Mouse (Mus musculus) left cerebral cortex, adult 8-10 months (tissue): Measurements from ENCODE around the gene Uevld. TPM values are rescaled to one million over a fixed set of nuclear protein-coding genes. Genes with fewer than 3 reads are reported as not detected.
A peak's percentile ranks its signal among the peaks of the same experiment; 100 is the strongest.
"Not testable (repeated sequence)": the region's sequence is repeated elsewhere in the genome, so short reads cannot be mapped to it uniquely, and the experiment has no call there.

Experiments
- DNase-seq, 2 experiments: peaks; one replicate each; pipeline ENCODE4 v3.0.0; 2022; ENCODE audit warnings: low spot score in 2 of 2
- total RNA-seq, 4 experiments: library from RNA; stranded (reverse); gene quantifications; 2 replicates each; pipeline ENCODE4 v1.2.4; 2022

Uevld gene
- total RNA-seq, 4 experiments from 2014 or later, result 11.0 to 20.4 (median 19.1) TPM

DNA sequence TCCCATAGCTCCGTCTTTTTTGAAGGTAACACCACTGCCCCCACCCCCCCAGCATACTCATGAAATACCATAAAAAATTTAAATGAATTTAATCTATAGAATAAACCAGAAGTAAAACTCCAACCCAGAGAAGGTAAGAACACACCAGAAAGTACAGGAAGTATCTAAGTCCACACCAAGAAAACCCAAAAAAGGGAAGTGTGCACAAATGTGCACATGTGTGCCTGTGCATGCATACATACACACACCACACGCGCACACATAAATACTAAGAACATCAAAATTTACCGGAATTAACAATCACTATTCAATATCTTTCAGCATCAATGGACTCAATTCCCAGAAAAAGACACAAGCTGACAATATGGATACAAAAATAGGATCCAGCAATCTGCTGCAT lies 11.6 kb upstream of the Uevld start:
- DNase-seq, result no peak

DNA sequence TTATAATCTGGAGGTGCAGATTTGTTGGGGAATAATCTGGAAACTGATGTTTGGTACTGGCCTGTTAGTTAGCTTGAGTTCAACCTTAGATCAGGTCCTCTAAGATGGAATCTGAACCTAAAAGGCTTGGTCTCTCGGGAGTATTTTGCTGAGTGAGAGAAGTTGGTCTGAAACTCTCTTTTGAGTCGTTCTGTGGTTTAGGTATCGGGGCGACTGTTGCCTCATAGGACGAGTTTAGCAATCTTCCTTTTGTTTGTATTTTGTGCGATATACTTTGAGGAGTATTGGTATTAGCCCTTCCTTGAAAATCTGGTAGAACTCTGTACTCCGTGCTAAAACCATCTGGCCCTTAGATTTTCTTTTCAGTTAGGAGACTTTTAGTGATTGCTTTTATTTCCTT lies 5.7 kb upstream of the Uevld start:
- DNase-seq, result no peak

DNA sequence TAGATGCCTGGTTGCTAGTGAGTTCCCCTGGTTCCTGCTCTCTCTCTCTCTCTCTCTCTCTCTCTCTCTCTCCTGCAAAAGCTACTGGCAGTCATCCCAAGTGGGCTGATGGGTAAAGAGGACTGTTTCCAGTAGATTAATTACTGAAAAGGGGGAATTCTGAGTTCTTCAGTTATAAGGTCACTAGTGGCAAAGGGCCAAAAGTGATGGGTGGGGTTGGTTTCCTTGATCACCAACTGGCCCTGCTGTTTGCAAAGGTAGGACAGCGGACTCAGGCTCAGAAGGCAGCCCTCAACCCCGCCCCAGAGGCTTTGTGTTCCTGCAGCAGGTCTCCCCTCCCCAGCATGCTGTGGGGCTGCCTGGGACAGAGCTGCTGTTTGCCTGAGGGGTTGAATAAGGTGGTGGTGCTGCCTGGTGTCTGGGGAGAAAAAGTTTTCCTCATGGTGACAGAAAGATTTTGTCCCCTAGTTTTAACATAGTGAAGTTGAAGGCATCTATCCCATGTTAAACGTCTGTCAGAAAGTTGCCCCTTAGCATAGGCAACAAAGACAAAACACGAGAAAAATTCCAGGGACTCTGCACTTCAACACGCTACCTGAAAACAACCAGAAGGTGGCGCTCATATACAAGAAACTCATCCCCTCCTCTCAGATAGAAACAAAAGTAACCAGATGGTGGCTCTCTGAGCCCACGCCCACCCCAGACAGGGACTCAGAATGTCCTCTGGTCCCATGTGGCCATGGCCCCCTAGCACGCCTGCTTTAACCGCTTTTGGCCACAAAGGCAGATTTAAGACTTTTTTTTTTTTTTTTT lies 4.7 kb upstream of the Uevld start:
- peak; percentile 23 to 47 for DNase-seq

DNA sequence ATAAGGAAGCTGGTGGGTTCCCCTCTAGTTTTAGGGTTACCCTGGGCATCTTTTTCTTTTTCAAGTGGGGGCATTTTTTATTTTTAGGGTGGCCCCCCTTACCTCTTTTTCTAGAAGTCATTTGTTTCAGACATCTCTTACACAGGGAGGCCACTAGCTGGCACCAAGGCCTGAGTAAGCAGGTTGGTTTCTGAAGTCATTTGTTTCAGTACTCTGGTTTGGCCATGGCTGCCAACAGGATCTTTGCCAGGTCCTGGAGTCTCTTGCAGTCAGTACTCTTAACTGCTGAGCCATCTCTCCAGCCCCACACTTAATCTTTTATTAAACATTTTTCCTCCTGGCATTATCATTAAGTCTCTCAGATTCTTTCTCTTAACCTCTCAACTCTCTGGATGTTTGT lies 3.8 kb upstream of the Uevld start:
- DNase-seq, result no peak

DNA sequence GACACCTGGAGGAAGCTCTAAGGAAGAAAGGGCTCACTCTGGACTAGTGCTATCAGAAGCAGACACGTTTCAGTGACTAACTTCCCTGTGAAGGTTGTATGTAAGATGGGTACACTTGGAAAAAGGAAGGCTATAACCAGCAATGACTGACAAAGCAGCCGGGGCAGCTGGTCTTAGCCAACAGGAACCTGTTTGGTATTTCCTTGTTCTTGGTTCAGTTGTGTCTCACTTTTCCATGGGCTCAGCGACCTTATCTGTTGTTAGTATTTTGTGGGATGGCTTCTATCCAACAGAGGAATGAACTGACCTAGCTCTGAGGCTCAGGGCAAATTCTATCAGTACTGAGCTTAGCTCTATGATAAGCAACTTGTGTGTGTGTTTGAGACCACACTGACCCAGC lies 2.7 kb upstream of the Uevld start:
- no peak for DNase-seq

DNA sequence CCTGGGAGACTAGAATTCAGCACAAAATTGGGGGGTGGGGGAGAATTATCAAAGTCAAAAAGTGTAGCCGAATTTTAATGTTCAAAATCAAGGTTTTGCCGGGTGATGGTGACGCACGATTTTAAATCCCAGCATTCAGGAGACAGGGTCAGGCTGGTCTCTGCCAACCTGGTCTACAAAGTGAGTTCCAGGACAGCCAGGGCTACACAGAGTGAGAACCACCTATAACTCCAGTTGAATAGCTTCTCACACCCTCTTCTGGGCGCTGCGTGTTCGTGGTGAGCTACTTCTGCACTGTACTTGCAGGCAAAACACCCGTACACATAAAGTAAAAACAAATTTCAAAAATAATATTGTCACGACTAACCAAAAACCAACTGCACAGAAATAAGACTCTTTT lies 526 bp upstream of the Uevld start:
- no peak for DNase-seq

DNA sequence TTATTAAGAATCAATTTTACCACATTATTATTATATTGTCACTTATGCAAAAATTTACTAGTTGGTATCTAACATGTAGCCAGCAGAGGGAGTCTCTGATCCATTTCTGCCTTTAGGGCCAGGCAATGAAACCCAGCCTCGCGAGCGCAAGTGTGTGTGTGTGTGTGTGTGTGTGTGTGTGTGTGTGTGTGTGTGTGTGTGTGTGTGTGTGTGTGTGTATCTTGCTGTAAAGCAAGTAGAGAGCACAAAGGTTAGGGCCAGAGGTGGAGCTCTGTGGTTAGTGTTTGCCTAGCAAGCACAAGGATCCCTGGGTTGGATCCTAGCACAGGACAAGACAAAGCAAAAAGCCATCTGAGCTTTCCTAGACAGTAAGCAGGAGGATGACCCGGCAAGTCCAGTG lies 22.5 kb downstream of the Uevld start:
- no peak for DNase-seq

DNA sequence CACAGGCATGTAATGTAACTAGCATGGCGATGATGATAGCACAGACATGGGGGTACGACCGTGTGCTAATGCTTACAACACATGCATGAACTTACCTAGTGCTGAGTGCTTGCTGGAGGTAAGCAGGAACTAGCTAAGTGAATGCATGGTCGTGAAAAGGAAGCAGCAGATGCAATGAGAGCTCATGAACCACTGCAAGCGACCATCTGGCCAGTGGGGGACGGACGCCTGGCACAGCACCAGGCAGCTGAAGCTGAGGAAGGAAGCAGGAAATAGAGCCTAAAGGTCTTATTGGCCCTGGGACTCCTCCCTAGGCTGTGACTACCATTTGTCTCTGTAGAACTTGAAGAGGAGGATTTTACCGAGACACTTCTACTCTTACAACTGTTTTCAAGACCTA lies 23.5 kb downstream of the Uevld start:
- no peak for DNase-seq

DNA sequence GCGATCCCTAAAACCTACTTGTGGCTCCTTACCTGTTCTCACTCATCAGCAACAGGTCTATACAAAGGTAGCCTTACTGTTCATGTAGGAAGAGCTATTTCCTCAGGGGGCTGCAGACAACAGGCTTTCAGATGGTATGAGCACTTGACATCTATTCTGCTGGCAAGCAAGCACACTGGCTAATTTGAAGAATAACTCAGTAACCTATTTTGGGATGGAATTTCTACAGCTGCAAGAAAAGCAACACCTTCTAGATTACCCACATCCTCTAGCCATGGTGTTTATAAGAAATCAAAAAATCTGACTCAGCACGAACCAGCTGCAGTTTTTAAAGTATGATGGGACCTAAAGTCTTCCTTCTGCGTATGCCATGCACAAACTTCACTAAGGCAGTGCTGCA lies 27.0 kb downstream of the Uevld start:
- no peak for DNase-seq

DNA sequence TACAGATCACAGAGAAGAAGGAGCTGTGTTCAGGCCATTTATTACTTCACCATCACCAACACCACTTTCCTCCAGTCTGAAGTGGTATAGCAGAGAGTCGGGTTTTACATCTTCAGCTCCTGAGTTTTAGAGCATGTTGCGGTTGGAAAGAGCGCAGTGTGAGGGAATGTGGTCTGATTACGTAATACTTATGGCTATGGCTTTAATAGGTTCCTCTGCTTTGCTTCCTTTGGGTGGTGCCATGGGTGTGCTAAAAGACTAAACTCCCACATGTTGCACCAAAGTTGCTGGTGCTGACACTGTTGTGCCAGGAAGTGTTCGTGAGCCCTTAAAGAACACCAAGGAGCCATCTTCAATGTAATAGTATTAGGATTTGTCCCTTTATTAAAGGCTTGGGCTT lies 30.0 kb downstream of the Uevld start:
- DNase-seq, result no peak

DNA sequence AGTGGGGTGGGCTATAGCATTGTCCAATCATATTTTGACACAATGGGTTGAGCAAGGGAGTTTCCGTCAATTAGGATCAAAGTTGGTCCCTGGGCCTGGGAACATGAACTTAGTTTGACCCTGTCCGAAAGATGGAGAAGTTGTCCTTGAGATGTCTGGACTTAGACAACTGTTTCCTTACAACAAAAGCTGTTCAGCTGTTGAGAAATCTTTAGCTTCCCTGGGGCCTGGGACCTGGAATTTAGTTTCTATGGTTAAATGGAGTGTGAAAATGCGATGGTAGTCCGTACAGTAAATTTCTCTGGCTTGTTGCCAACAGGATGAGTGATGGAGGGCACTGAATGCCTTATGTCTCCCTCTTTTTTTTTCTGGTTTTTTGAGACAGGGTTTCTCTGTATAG lies 36.3 kb downstream of the Uevld start:
- no peak for DNase-seq

DNA sequence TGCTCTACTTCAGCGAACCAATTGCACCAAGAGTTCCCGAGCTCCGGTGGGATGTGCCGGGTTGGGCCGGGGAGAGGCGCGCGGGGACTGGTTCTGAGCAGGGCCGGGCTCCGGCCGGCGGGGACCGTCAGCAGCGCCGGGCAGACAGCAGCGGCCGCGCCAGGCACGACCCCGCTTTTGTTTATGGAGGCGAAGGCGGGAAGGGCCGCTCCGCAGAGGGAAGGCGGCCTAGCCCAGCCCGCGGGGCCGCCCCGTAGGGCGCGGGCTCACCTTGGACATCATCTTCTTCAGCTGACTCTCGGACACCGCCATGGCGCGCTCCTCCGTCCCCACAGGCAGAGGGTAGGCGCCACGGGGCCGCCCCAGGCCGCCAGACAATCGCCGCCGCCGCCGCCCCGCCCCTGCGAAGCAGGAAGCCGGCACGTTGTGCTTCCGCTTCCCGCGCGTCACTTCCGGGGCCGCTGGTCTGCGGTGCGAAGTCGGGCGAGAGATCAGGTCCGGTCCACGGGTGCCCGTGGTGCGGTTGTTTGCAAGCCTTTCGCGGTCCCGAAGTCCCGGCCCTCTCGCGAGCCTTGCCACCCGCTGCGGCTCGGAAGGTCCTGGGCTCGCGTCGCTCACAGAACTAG lies 38.7 kb downstream of the Uevld start, which contains the start of gene Tsg101:
TSS of gene Tsg101 (minus strand) at position 419 of the 626 bp plus-strand sequence.
- DNase-seq, result peak; percentile 79 to 90

DNA sequence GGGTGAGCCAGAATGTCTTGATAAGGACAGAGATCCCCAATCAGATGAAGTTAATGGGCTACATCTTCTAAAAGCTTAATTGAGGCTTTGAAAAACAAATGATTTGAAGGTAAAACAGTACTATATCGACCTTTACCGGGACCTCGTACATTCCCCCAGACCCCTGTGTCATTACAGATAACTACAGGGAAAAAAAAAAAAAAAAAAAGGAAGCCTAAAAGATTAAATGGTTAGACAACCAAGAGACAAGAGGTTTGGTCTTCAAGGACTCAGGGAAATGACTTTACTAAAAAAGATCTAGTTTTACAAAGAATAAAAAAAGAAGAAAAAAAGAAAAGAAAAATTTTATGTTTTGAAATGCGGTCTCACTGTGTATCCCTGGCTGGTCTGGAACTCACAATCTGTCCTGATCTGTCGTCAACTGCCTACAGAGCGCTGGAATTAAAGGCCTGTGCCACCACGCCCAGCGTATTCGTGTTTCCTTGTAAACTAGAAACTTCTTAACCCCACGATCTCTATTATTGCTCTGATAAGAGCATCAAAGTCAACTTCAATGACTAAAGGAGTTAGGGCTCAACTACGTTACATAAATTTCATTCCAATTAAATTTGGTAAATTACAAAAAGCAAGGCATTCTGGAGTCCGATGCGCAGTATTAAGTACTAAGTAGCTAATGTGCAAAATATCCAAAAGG lies 39.5 kb downstream of the Uevld start:
- no peak for DNase-seq

DNA sequence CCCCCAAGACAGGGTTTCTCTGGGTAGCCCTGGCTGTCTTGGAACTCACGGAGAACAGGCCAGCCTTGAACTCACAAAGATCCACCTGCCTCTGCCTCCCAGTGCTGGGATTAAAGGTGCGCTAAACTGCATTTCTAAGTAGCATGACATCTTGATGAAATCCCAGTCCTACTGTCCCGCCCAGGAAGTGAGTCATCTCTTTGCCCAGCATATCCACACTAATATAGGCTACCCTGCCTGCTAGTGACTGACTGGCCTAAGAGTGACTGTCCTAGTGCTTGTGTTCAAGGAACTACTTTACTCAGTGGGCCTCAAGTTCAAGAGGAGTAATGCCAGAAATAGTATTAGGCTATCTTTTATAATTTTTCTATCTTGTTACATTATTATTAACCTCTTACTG lies 42.0 kb downstream of the Uevld start:
- no peak for DNase-seq

DNA sequence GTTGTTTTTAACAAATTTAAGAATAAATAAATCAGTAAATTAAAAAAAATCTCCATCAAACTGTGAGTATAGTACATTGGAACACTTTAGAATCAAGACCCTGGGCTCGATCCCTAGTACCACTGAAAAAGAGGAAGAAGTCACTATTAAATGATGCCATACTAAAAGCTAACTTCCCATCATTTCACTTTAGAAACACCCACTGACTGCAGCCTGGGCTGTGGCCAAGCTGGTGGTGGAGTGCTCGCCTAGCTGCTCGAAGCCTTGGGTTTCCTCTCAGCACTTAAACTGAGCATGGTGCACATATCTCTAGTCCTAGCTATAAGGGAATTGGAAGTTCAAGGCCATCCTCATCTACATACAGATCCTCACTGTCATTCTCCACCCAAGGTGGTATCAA lies 47.1 kb downstream of the Uevld start:
- no peak for DNase-seq

DNA sequence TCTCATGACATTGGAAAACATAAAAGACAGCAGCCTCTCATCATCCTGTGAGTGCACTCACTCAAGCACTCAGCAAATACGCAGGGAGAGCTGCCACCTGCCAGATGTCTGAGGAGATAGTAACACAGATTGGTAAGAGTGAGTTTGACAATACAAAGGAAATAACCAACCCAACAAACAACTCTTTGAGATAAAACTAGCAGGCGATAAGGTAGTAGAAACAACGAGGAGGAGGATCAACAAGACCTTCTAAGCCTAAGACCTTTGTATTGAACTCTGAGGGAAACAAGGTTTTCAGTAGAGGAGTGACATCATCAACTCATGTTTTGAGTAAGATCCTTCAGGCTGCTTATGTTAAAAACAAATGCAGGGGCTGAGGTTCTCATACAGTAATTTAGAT lies 59.0 kb downstream of the Uevld start:
- no peak for DNase-seq

DNA sequence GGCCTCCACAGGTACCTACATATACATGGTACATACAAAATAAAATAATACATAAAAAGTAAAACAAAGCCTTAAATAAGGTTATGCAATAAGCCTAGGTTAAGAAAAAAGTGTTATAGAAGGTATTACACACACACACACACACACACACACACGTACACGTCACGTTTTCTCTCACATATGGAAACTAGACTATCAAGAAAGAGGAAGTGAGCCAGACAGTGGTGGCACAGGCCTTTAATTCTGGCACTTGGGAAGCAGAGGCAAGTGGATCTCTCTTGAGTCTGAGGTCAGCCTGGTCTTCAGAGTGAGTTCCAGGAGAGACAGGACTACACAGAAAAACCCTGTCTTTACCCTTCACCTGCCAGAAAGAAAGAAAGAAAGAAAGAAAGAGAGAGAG lies 62.8 kb downstream of the Uevld start:
- no peak for DNase-seq

DNA sequence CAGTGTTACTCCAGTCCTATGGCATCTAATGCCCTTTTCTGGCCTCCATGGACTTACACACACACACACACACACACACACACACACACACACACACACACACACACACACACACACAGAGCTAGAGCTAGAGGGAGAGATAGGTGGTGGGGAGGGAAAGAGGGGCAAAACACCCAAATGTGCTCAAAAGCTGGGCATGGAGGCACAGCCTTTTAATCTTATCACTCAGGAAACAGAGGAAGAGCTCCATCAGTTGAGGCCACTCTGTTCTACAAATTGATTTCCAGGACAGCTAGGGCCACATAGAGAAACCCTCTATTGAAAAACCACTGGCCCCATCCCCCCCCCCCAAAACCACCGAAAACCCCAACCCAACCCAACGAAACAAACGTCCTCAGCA lies 75.0 kb downstream of the Uevld start:
- DNase-seq, result no peak

DNA sequence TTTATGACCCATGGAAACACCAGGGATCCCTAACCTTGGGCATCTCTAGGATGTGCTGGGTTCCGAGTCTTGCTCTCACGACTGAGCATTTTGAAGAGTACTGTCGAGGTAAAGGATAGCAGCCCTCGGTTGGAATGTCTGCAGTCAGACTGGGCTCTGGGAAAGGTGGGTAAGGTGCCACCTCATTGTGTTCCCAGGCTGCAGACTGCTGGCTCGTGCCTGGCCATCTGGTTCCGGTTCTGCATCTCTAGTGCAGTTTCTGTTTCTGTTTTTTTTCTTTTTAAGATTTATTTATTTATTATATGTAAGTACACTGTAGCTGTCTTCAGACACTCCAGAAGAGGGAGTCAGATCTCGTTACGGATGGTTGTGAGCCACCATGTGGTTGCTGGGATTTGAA lies 76.4 kb downstream of the Uevld start:
- not testable (repeated sequence) for DNase-seq

DNA sequence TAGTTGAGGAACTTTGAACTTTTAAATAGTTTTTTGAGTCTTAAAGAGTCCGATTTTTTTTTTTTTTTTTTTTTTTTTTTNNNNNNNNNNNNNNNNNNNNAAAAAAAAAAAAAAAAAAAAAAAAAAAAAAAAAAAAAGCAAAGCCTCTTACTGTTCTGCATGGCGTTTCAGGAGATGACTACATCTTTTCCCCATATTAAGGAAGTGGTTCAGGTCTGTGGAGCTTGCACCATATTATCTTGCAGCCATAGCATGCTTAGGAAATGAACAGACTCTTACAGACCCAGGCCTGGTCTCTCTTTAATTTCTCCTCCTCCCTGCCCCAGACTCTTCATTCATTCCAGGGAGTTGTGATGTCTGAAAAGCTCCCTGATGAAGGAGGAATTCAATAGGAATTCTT lies 77.3 kb downstream of the Uevld start:
- no peak for DNase-seq

DNA sequence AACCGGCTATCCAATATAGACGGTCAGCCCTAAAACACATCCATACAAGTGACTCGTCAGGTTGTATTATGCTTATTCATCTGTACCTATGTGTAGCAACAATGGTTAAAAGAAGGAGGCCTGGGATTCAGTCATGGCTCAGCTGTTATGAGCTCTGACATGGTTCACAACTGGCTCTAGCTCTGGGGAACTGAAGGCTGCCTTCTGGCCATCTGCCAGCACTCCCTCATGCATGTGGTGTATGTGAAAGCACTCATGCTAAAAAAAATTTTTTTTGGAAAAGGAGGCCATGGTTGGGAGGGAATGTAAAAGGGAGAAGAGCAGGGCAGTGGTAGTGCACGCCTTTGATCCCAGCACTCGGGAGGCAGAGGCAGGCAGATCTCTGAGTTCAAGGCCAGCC lies 78.5 kb downstream of the Uevld start:
- DNase-seq, result no peak

DNA sequence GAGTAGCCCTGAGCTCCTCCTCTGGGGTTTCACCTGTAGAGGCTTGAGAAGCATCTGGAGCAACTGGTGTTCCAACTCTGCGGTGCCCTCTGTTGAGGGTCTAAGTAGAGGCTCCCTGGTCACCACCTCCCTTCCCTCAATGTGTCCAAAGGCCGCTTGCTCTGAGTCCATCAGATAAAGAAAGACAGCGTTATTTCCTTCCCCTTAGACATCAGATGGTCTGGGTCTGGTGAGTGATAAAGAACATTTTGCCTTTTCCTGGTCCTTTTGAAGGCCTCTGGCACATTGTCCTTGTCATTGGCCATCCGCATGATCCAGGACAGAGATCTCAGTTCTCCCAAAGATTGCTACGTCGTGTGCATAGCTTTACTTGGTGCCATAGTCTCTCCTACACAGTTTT lies 81.1 kb downstream of the Uevld start:
- no peak for DNase-seq

DNA sequence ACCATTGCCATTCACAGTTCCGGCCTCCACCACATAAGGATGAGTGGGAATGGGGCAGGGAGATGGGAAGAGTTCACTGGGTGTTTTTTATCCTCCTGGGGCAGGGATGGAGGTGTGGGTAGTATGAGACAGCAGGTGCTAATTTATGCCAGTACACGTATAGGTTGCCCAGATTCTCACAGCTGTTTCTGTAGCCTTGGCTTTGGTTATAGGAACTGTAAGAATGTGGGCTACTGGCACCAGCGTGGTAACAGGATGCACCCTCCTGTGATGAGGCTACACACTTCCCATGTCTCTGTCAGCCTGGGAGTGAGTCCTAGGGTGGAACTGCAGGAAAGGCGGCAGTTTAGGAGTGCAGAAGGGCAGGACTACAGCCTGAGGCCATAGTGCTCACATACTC lies 81.5 kb downstream of the Uevld start:
- peak in 1 of 2 experiments; percentile 39 for DNase-seq
